Mouse (Mus musculus) small intestine, adult 2 months (tissue): Measurements from ENCODE around the gene Ltv1.

Experiments used
- CTCF ChIP-seq: fragments of 200-500 bp; IDR thresholded peaks from 2 replicates; pipeline ENCODE4 v1.5.1; 2012; ENCODE audit warnings: low read depth, mild to moderate bottlenecking, control low read depth, inconsistent platforms, low read length, moderate library complexity, mixed read lengths; ENCODE audit not compliant: insufficient replicate concordance, insufficient read length; ENCODE audit errors: extremely low read depth
- POLR2A ChIP-seq: fragments of 200-500 bp; IDR thresholded peaks from 2 replicates; pipeline ENCODE4 v1.6.1; 2012; ENCODE audit warnings: low read depth, mild to moderate bottlenecking, control low read depth, inconsistent platforms, low read length, moderate library complexity

DNA sequence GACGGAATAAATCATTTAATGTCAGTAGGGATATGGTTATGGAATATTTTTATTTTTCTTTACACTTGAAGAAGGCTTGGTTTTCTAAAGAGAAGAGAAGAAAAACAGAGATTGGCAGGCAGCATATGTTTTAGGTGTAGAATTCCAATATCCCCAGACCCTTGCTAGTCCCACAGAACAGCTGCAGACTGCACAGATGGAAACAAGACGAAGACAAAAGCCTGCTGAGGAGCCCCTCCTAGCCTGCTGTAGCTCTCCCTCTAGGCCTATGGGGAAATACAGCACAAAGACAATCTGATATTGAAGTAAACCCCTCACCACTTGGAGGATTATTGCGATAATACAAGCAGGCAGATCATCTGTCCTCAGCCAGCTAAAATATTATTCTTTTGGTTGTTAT, 42.5 kb downstream of the Ltv1 start:
- TF ChIP-seq CTCF (no peak), POLR2A (no peak)
